Mouse (Mus musculus) CH12.LX (cell line): ENCODE results near the gene Rtl5. TPM values are rescaled to one million over a fixed set of nuclear protein-coding genes. Genes with fewer than 3 reads are reported as not detected.

Experiments
- DNase-seq: peaks from one replicate; pipeline ENCODE4 v3.0.0-alpha.2; 2013; ENCODE audit errors: extremely low read depth
- H3K27ac ChIP-seq: 2 replicates; pipeline ENCODE4 v1.5.1; 2012; ENCODE audit warnings: low read depth, mild to moderate bottlenecking, control low read depth, moderate library complexity; ENCODE audit not compliant: insufficient read depth
- H3K27me3 ChIP-seq: replicated peaks from 2 replicates; pipeline ENCODE3; 2012; ENCODE audit warnings: inconsistent platforms
- H3K36me3 ChIP-seq, 2 experiments: replicated peaks in 1 of 2; 2 replicates each; pipeline versions ENCODE3 to v1.6.1; 2012; ENCODE audit warnings: inconsistent platforms in 1 of 2, low read length in 1 of 2, mild to moderate bottlenecking in 1 of 2, mixed read lengths in 1 of 2, moderate library complexity in 1 of 2; ENCODE audit not compliant: control insufficient read depth in 1 of 2, insufficient read depth in 1 of 2
- H3K4me1 ChIP-seq, 2 experiments: 2 replicates each; pipeline ENCODE4 v1.6.1; 2012; ENCODE audit warnings: inconsistent platforms in 1 of 2, moderate library complexity in 1 of 2; ENCODE audit not compliant: insufficient read depth in 2 of 2, control insufficient read depth in 1 of 2
- H3K4me2 ChIP-seq: 2 replicates; pipeline ENCODE4 v1.6.1; 2012; ENCODE audit warnings: low read depth, mild to moderate bottlenecking, control low read depth; ENCODE audit not compliant: poor library complexity, insufficient read depth, severe bottlenecking
- H3K4me3 ChIP-seq, 3 experiments: fragments of 150-350 bp in 1 of 3; sonication (generic) in 1 of 3; replicated peaks in 1 of 3; 2 replicates each; pipeline versions ENCODE3 to v1.5.1; 2011 to 2012; ENCODE audit warnings: low read depth in 2 of 3, low read length in 2 of 3, mild to moderate bottlenecking in 2 of 3, moderate library complexity in 2 of 3, control low read depth in 1 of 3, improper control_type of control experiment in 1 of 3, inconsistent platforms in 1 of 3, mixed read lengths in 1 of 3; ENCODE audit not compliant: poor library complexity in 1 of 3
- H3K79me2 ChIP-seq: replicated peaks from 2 replicates; pipeline ENCODE4 v1.6.1; 2012; ENCODE audit warnings: mild to moderate bottlenecking, moderate library complexity; ENCODE audit not compliant: control insufficient read depth, poor library complexity, insufficient read depth, severe bottlenecking; ENCODE audit errors: extremely low read depth
- H3K9ac ChIP-seq: 2 replicates; pipeline ENCODE4 v1.6.1; 2012; ENCODE audit warnings: low read depth, mild to moderate bottlenecking, control low read depth, moderate library complexity; ENCODE audit not compliant: insufficient read depth
- H3K9me3 ChIP-seq: replicated peaks from 2 replicates; pipeline ENCODE3; 2012; ENCODE audit warnings: low read length, inconsistent platforms, mixed read lengths
- CHD1 ChIP-seq: IDR thresholded peaks from 2 replicates; pipeline ENCODE4 v1.6.1; 2012; ENCODE audit warnings: low read depth, low read length, improper control_type of control experiment, inconsistent platforms
- CTCF ChIP-seq, 2 experiments: IDR thresholded peaks in 1 of 2; conservative IDR thresholded peaks in 1 of 2; 2 replicates each; pipeline ENCODE4 v1.5.1; 2011 to 2012; ENCODE audit warnings: low read depth in 2 of 2, low read length in 2 of 2, improper control_type of control experiment in 1 of 2, inconsistent platforms in 1 of 2, mild to moderate bottlenecking in 1 of 2, moderate library complexity in 1 of 2
- EP300 ChIP-seq: IDR thresholded peaks from 2 replicates; pipeline ENCODE4 v1.6.1; 2011; ENCODE audit warnings: low read length, improper control_type of control experiment
- JUN ChIP-seq: IDR thresholded peaks from 2 replicates; pipeline ENCODE4 v1.6.1; 2011; ENCODE audit warnings: low read depth, mild to moderate bottlenecking, low read length, improper control_type of control experiment, moderate library complexity; ENCODE audit not compliant: insufficient read depth
- MAX ChIP-seq: IDR thresholded peaks from 2 replicates; pipeline ENCODE4 v1.6.1; 2011; ENCODE audit warnings: low read length, improper control_type of control experiment
- MAZ ChIP-seq: IDR thresholded peaks from 2 replicates; pipeline ENCODE4 v1.6.1; 2012; ENCODE audit warnings: low read depth, mild to moderate bottlenecking, inconsistent platforms, low read length, improper control_type of control experiment, moderate library complexity
- NRF1 ChIP-seq: IDR thresholded peaks from 2 replicates; pipeline ENCODE4 v1.6.1; 2014; ENCODE audit warnings: low read depth, mild to moderate bottlenecking, inconsistent platforms, low read length, improper control_type of control experiment, moderate library complexity
- POLR2A ChIP-seq: IDR thresholded peaks from 2 replicates; pipeline ENCODE4 v1.6.1; 2011; ENCODE audit warnings: low read depth, mild to moderate bottlenecking, improper control_type of control experiment, low read length
- SIN3A ChIP-seq: IDR thresholded peaks from 2 replicates; pipeline ENCODE4 v1.6.1; 2012; ENCODE audit warnings: low read length, improper control_type of control experiment, inconsistent platforms
- SMC3 ChIP-seq: IDR thresholded peaks from 2 replicates; pipeline ENCODE4 v1.6.1; 2011; ENCODE audit warnings: low read depth, low read length, improper control_type of control experiment
- TCF12 ChIP-seq: IDR thresholded peaks from 2 replicates; pipeline ENCODE4 v1.6.1; 2014; ENCODE audit warnings: low read depth, mild to moderate bottlenecking, inconsistent platforms, low read length, improper control_type of control experiment
- ZC3H11A ChIP-seq: IDR thresholded peaks from 2 replicates; pipeline ENCODE4 v1.6.1; 2012; ENCODE audit warnings: low read depth, mild to moderate bottlenecking, inconsistent platforms, low read length, improper control_type of control experiment
- ZKSCAN1 ChIP-seq: IDR thresholded peaks from 2 replicates; pipeline ENCODE4 v1.6.1; 2012; ENCODE audit warnings: low read depth, inconsistent platforms, low read length, improper control_type of control experiment, borderline replicate concordance
- ZNF384 ChIP-seq: IDR thresholded peaks from 2 replicates; pipeline ENCODE4 v1.6.1; 2012; ENCODE audit warnings: low read depth, low read length, improper control_type of control experiment, inconsistent platforms
- dilution Hi-C: fragments of 300-500 bp; cut with MboI; formaldehyde crosslinking; loops from 2 replicates; pipeline ENCODE4 v1.14.3; 2020; ENCODE audit warnings: low sequenced_read_pairs; ENCODE audit not compliant: extremely low pct_unique_long_range_greater_than_20kb, extremely low pct_ligation_motif_present
- in situ Hi-C: fragments of 300-500 bp; cut with MboI; formaldehyde crosslinking; loops from 3 replicates; pipeline ENCODE4 v1.14.3; 2019; ENCODE audit warnings: low sequenced_read_pairs, low pct_ligation_motif_present, low pct_unique_long_range_greater_than_20kb, mixed read lengths
- polyA plus RNA-seq: library from polyadenylated mRNA; unstranded; fragments of >175 nt; gene quantifications from 2 replicates; pipeline ENCODE4 v1.2.1, GENCODE M21; 2012; ENCODE audit warnings: low read depth; ENCODE audit not compliant: insufficient read length
- total RNA-seq, 2 experiments: library from RNA; depleted of rRNA; stranded (reverse); fragments of 300-350 nt in 1 of 2; fragments of >200 nt in 1 of 2; gene quantifications; 2 replicates each; pipeline ENCODE4 v1.2.3; 2012 to 2014

Gene Rtl5
- total and polyA plus RNA-seq, 3 experiments: 0.51 to 0.79 (median 0.55) TPM

- Histone ChIP-seq H3K36me3 (no peaks in the 10 kb centered on the region), H3K4me1 (0 out of 4 replicates have a peak, but pooled peaks cover 0 to under 1% of the 10 kb centered on the region in 2 experiments), H3K79me2 (no peaks in the 10 kb centered on the region), H3K4me3 (no peak overlapping the region), H3K4me2 (no peak overlapping the region), H3K27me3 (no peaks in the 10 kb centered on the region), H3K27ac (no peak overlapping the region), H3K9me3 (no peaks in the 10 kb centered on the region), H3K9ac (no peak overlapping the region)
- in situ Hi-C loops: no loop called here
- DNase-seq: no peak
- dilution Hi-C loops: no loop called here
- no peak for TF ChIP-seq MAX
- no peak for TF ChIP-seq NRF1
- TF ChIP-seq MAZ: no peak
- TF ChIP-seq ZC3H11A: no peak
- no peak for TF ChIP-seq POLR2A
- no peak for TF ChIP-seq SMC3
Measured at GRCm38 (mm10) chrX:102019471-102020240, 51.4 kb downstream of the Rtl5 start.

GRCm38 (mm10) chrX:102018890-102019289, 52.2 kb downstream of the Rtl5 start:
- dilution Hi-C loops: no loop called here
- no peak overlapping the region for H3K27ac ChIP-seq
- in situ Hi-C loops: no loop called here
- no peaks in the 10 kb centered on the region for H3K79me2 ChIP-seq
- no peaks in the 10 kb centered on the region for H3K4me1 ChIP-seq
- DNase-seq: no peak
- H3K9me3 ChIP-seq: no peaks in the 10 kb centered on the region
- no peaks in the 10 kb centered on the region for H3K36me3 ChIP-seq
- H3K9ac ChIP-seq: no peak overlapping the region
- no peak overlapping the region for H3K4me3 ChIP-seq
- H3K4me2 ChIP-seq: no peak overlapping the region
- no peaks in the 10 kb centered on the region for H3K27me3 ChIP-seq
- TF ChIP-seq EP300 (no peak), SIN3A (no peak), MAZ (no peak), ZKSCAN1 (no peak), CHD1 (no peak), ZC3H11A (no peak)

DNA sequence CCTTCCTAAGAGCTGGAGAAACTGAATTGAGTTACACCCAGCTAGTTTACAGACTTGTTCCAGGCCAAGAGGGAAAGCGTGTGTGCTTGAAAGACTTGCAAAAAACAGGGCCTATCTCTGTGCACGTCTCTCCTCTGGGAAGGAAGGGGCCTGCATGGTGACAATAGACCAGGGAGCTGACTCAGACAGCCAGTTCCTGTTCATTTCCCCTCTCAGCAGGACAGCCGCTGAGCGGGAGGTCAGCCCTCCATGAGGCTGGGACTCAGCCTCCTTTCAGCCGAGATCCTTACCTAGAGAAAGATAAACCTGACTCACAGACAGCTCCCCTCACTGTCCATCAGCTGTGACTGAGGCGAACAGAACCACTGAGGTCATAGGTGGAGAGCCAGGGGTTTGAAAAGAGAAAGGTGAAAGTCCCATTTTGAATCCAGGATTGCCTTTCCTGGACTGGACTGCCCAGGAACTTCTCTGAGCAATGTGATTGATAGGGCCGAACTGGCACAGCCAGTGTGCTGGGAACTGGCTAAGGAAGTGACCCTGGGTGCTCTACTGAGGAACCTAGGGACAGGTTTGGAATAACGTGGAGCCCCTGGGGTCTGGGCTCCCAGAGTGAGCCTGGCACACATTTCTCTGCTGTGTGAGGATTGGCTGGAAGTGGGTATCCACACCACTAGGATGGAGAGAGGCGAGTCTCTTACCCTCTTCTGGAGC, 53.7 kb downstream of the Rtl5 start:
- Histone ChIP-seq H3K4me1 (no peaks in the 10 kb centered on the region), H3K9me3 (no peaks in the 10 kb centered on the region), H3K9ac (no peak overlapping the region), H3K79me2 (no peaks in the 10 kb centered on the region)
- TF ChIP-seq JUN: no peak
- no peak for TF ChIP-seq SIN3A
- no peak for TF ChIP-seq CTCF (conservative IDR thresholded peaks at IDR 0.05 in 1 of 2, IDR thresholded peaks at IDR 0.05 in 1 of 2; ENCODE audit: low read depth in 2 of 2, low read length in 2 of 2)
- no peak for TF ChIP-seq ZNF384
- TF ChIP-seq TCF12: no peak
- TF ChIP-seq, all 38 proteins: peak for 0
- Histone ChIP-seq H3K27me3 (no peaks in the 10 kb centered on the region), H3K4me3 (no peak overlapping the region), H3K4me2 (no peak overlapping the region), H3K36me3 (no peaks in the 10 kb centered on the region), H3K27ac (no peak overlapping the region)
- in situ Hi-C loops: no loop called here
- dilution Hi-C loops: no loop called here
- no peak for DNase-seq
